Mouse (Mus musculus): ENCODE measurements around the gene Peli2. TPM values are rescaled to one million over a fixed set of nuclear protein-coding genes. Genes with fewer than 3 reads are reported as not detected.

Peli2 gene
- polyA plus RNA-seq, 1 experiment from 2014 or later: 7.3 TPM

- Histone ChIP-seq H3K9me3 (replicated peaks; ENCODE audit: low read length) (no peaks in the 10 kb centered on the region), H3K9ac (ENCODE audit: low read depth, low read length) (no peak overlapping the region), H3K4me3 (replicated peaks; ENCODE audit: low read depth, low read length) (no peak overlapping the region), H3K27me3 (ENCODE audit: insufficient read depth, low read length) (no peaks in the 10 kb centered on the region), H3K4me1 (replicated peaks; ENCODE audit: insufficient read depth, low read length) (no peaks in the 10 kb centered on the region), H3K36me3 (ENCODE audit: insufficient read depth, low read length) (no peaks in the 10 kb centered on the region), H3K27ac (no peak overlapping the region), H3K4me2 (ENCODE audit: low read length) (no peak overlapping the region)
- TF ChIP-seq CTCF (IDR thresholded peaks at IDR 0.05; ENCODE audit: low read depth): no peak
- DNase-seq (ENCODE audit: low spot score): no peak
- WGBS: 72% methylated on average over 4 of the region's 4 CpGs
- no peak for ATAC-seq (replicated peaks; ENCODE audit: low FRiP score, low read depth)
Observed at GRCm38 (mm10) chr14:48324460-48324850, 203.8 kb downstream of the Peli2 start.

- H3K9ac ChIP-seq (ENCODE audit: low read depth, low read length): no peak overlapping the region
- H3K4me3 ChIP-seq (replicated peaks; ENCODE audit: low read depth, low read length): no peak overlapping the region
- H3K9me3 ChIP-seq (replicated peaks; ENCODE audit: low read length): no peaks in the 10 kb centered on the region
- TF ChIP-seq CTCF (IDR thresholded peaks at IDR 0.05; ENCODE audit: low read depth): peak; percentile 46
- no peaks in the 10 kb centered on the region for H3K36me3 ChIP-seq (ENCODE audit: insufficient read depth, low read length)
- peaks cover 13% of the 10 kb centered on the region for H3K4me1 ChIP-seq (replicated peaks; ENCODE audit: insufficient read depth, low read length)
- DNase-seq (ENCODE audit: low spot score) (no peak), ATAC-seq (replicated peaks; ENCODE audit: low FRiP score, low read depth) (no peak)
- H3K27ac ChIP-seq: no peak overlapping the region
- H3K27me3 ChIP-seq (ENCODE audit: insufficient read depth, low read length): no peaks in the 10 kb centered on the region
- WGBS: 83% methylated on average over 3 of the region's 3 CpGs
- H3K4me2 ChIP-seq (ENCODE audit: low read length): no peak overlapping the region
Observed at GRCm38 (mm10) chr14:48327746-48328145, 207.1 kb downstream of the Peli2 start.

GRCm38 (mm10) chr14:48329716-48330365 is 209.2 kb downstream of the Peli2 start:
- Histone ChIP-seq H3K27me3 (ENCODE audit: insufficient read depth, low read length) (no peaks in the 10 kb centered on the region), H3K36me3 (ENCODE audit: insufficient read depth, low read length) (no peaks in the 10 kb centered on the region), H3K4me2 (ENCODE audit: low read length) (no peak overlapping the region), H3K4me1 (replicated peaks; ENCODE audit: insufficient read depth, low read length) (peaks cover 15% of the 10 kb centered on the region), H3K4me3 (replicated peaks; ENCODE audit: low read depth, low read length) (no peak overlapping the region), H3K9me3 (replicated peaks; ENCODE audit: low read length) (no peaks in the 10 kb centered on the region), H3K9ac (ENCODE audit: low read depth, low read length) (no peak overlapping the region), H3K27ac (no peak overlapping the region)
- TF ChIP-seq CTCF (IDR thresholded peaks at IDR 0.05; ENCODE audit: low read depth): no peak
- WGBS: 77% methylated on average over 12 of the region's 12 CpGs
- no peak for DNase-seq (ENCODE audit: low spot score)
- ATAC-seq (replicated peaks; ENCODE audit: low FRiP score, low read depth): no peak
